Mouse (Mus musculus) embryonic facial prominence, embryonic 12.5 days (tissue): Measurements from ENCODE around the gene Gm20696. TPM values are rescaled to one million over a fixed set of nuclear protein-coding genes. Genes with fewer than 3 reads are reported as not detected.

Experiments
- ATAC-seq: fragments of 200-750 bp; cut with Nextera tagmentation; 2 replicates; pipeline ENCODE4 v1.8.0; 2017; ENCODE audit not compliant: insufficient number of reproducible peaks, insufficient read depth, low FRiP score, low TSS enrichment
- H3K27ac ChIP-seq: fragments of 300-500 bp; sonication (generic); 2 replicates; pipeline ENCODE4 v1.5.1; 2016; ENCODE audit warnings: mild to moderate bottlenecking
- H3K27me3 ChIP-seq: fragments of 300-500 bp; sonication (generic); 2 replicates; pipeline ENCODE4 v1.6.1; 2016; ENCODE audit warnings: mild to moderate bottlenecking, moderate library complexity
- H3K36me3 ChIP-seq: fragments of 300-500 bp; sonication (generic); 2 replicates; pipeline ENCODE4 v1.6.1; 2016; ENCODE audit warnings: mild to moderate bottlenecking
- H3K4me1 ChIP-seq: fragments of 300-500 bp; sonication (generic); 2 replicates; pipeline ENCODE4 v1.6.1; 2016
- H3K4me2 ChIP-seq: fragments of 300-500 bp; sonication (generic); replicated peaks from 2 replicates; pipeline ENCODE4 v1.6.1; 2016; ENCODE audit warnings: mild to moderate bottlenecking, moderate library complexity
- H3K4me3 ChIP-seq: fragments of 300-500 bp; sonication (generic); 2 replicates; pipeline ENCODE4 v1.5.1; 2016; ENCODE audit warnings: mild to moderate bottlenecking
- H3K9ac ChIP-seq: fragments of 300-500 bp; sonication (generic); 2 replicates; pipeline ENCODE4 v1.6.1; 2016; ENCODE audit warnings: mild to moderate bottlenecking, moderate library complexity
- H3K9me3 ChIP-seq: fragments of 300-500 bp; sonication (generic); 2 replicates; pipeline ENCODE4 v1.6.1; 2016; ENCODE audit warnings: mild to moderate bottlenecking, moderate library complexity
- WGBS: fragments of 180-500 bp; shearing (Covaris S2); methylation state at CpG from one replicate; pipeline ENCODE4 v1.1.7; 2016; 5-methylcytosine and 5-hydroxymethylcytosine counted together
- polyA plus RNA-seq: library from polyadenylated mRNA; unstranded; fragments of >200 nt; fragmentation: Nextera tagmentation; extraction: Ambion mirVana; gene quantifications from 2 replicates; pipeline ENCODE4 v1.2.1, GENCODE M21; 2016

The Gm20696 gene
- polyA plus RNA-seq, 1 experiment from 2014 or later = 7.5 TPM

GRCm38 (mm10) chr6:99375376-99375775 is 291.2 kb downstream of the Gm20696 start:
- Histone ChIP-seq H3K9ac (no peak overlapping the region), H3K4me2 (no peak overlapping the region), H3K4me1 (peaks cover 25% of the 10 kb centered on the region), H3K27me3 (no peaks in the 10 kb centered on the region), H3K27ac (no peak overlapping the region), H3K4me3 (no peak overlapping the region), H3K9me3 (no peaks in the 10 kb centered on the region), H3K36me3 (no peaks in the 10 kb centered on the region; the same call in 1 of the 2 replicates)
- 70% methylated on average over 4 of the region's 4 CpGs for WGBS
- no peak for ATAC-seq

- Histone ChIP-seq H3K9me3 (no peaks in the 10 kb centered on the region), H3K9ac (no peak overlapping the region), H3K4me2 (no peak overlapping the region), H3K4me1 (peaks cover 25% of the 10 kb centered on the region), H3K4me3 (no peak overlapping the region), H3K36me3 (no peaks in the 10 kb centered on the region; the same call in 1 of the 2 replicates), H3K27ac (no peak overlapping the region), H3K27me3 (no peaks in the 10 kb centered on the region)
- ATAC-seq = 0 out of 2 replicates have a peak, but pooled peaks have one; percentile 56
- 68% methylated on average over 19 of the region's 19 CpGs for WGBS
These were observed 291.9 kb downstream of the Gm20696 start for GRCm38 (mm10) chr6:99374448-99375271.

- peaks cover 22% of the 10 kb centered on the region for H3K4me1 ChIP-seq
- H3K27ac ChIP-seq = no peak overlapping the region
- ATAC-seq = no peak
- WGBS = 81% methylated on average over 5 of the region's 5 CpGs
- no peaks in the 10 kb centered on the region for H3K27me3 ChIP-seq
- no peak overlapping the region for H3K9ac ChIP-seq
- H3K4me2 ChIP-seq = no peak overlapping the region
- no peak overlapping the region for H3K4me3 ChIP-seq
- H3K36me3 ChIP-seq = no peaks in the 10 kb centered on the region; the same call in 1 of the 2 replicates
- H3K9me3 ChIP-seq = no peaks in the 10 kb centered on the region
These were observed 294.2 kb downstream of the Gm20696 start for GRCm38 (mm10) chr6:99372427-99372826.

- ATAC-seq = no peak
- 83% methylated on average over 6 of the region's 6 CpGs for WGBS
These were observed 294.6 kb downstream of the Gm20696 start for GRCm38 (mm10) chr6:99372016-99372415.

GRCm38 (mm10) chr6:99369931-99370330 is 296.7 kb downstream of the Gm20696 start:
- 91% methylated on average over 2 of the region's 2 CpGs for WGBS
- Histone ChIP-seq H3K27me3 (no peaks in the 10 kb centered on the region), H3K4me1 (0 out of 2 replicates have a peak, but pooled peaks cover 5% of the 10 kb centered on the region), H3K9me3 (no peaks in the 10 kb centered on the region), H3K4me2 (no peak overlapping the region), H3K4me3 (no peak overlapping the region), H3K27ac (no peak overlapping the region), H3K36me3 (no peaks in the 10 kb centered on the region; the same call in 1 of the 2 replicates), H3K9ac (no peak overlapping the region)
- ATAC-seq = no peak

More at GRCm38 (mm10) chr6:99372016-99372415, 294.6 kb downstream of the Gm20696 start:
- Histone ChIP-seq H3K9me3 (no peaks in the 10 kb centered on the region), H3K36me3 (no peaks in the 10 kb centered on the region; the same call in 1 of the 2 replicates), H3K4me2 (no peak overlapping the region), H3K27me3 (no peaks in the 10 kb centered on the region), H3K27ac (no peak overlapping the region), H3K9ac (no peak overlapping the region), H3K4me3 (no peak overlapping the region), H3K4me1 (peaks cover 19% of the 10 kb centered on the region)

- Histone ChIP-seq H3K4me3 (no peak overlapping the region), H3K4me1 (no peaks in the 10 kb centered on the region), H3K9ac (no peak overlapping the region), H3K4me2 (no peak overlapping the region), H3K27ac (no peak overlapping the region), H3K9me3 (no peaks in the 10 kb centered on the region), H3K36me3 (no peaks in the 10 kb centered on the region; the same call in 1 of the 2 replicates), H3K27me3 (no peaks in the 10 kb centered on the region)
- ATAC-seq = no peak
- 81% methylated on average over 3 of the region's 3 CpGs for whole genome bisulfite sequencing
These were observed 297.4 kb downstream of the Gm20696 start for GRCm38 (mm10) chr6:99369156-99369555.

- no peaks in the 10 kb centered on the region for H3K4me1 ChIP-seq
- 80% methylated on average over 4 of the region's 4 CpGs for WGBS
- no peak overlapping the region for H3K4me2 ChIP-seq
- no peaks in the 10 kb centered on the region for H3K27me3 ChIP-seq
- no peak overlapping the region for H3K9ac ChIP-seq
- H3K36me3 ChIP-seq = no peaks in the 10 kb centered on the region; the same call in 1 of the 2 replicates
- H3K9me3 ChIP-seq = no peaks in the 10 kb centered on the region
- H3K27ac ChIP-seq = no peak overlapping the region
- ATAC-seq = no peak
- H3K4me3 ChIP-seq = no peak overlapping the region
These were observed 298.4 kb downstream of the Gm20696 start for GRCm38 (mm10) chr6:99368118-99368753.

GRCm38 (mm10) chr6:99364545-99364944 is 302.1 kb downstream of the Gm20696 start:
- no peak overlapping the region for H3K9ac ChIP-seq
- 60% methylated on average over 6 of the region's 6 CpGs for WGBS
- no peak overlapping the region for H3K4me2 ChIP-seq
- no peak for ATAC-seq
- H3K27me3 ChIP-seq = no peaks in the 10 kb centered on the region
- H3K9me3 ChIP-seq = no peaks in the 10 kb centered on the region
- no peak overlapping the region for H3K4me3 ChIP-seq
- no peak overlapping the region for H3K27ac ChIP-seq
- no peaks in the 10 kb centered on the region for H3K36me3 ChIP-seq
- H3K4me1 ChIP-seq = no peaks in the 10 kb centered on the region

- Histone ChIP-seq H3K27me3 (no peaks in the 10 kb centered on the region), H3K4me3 (no peak overlapping the region), H3K36me3 (no peaks in the 10 kb centered on the region), H3K9ac (no peak overlapping the region), H3K9me3 (no peaks in the 10 kb centered on the region), H3K4me2 (no peak overlapping the region), H3K27ac (no peak overlapping the region), H3K4me1 (no peaks in the 10 kb centered on the region)
- 86% methylated on average over 4 of the region's 4 CpGs for WGBS
- ATAC-seq = no peak
These were observed 306.0 kb downstream of the Gm20696 start for GRCm38 (mm10) chr6:99360581-99360980.

GRCm38 (mm10) chr6:99359765-99360499 is 306.7 kb downstream of the Gm20696 start:
- 80% methylated on average over 6 of the region's 6 CpGs for WGBS
- no peak overlapping the region for H3K27ac ChIP-seq

GRCm38 (mm10) chr6:99359036-99359698 is 307.4 kb downstream of the Gm20696 start:
- Histone ChIP-seq H3K9me3 (no peaks in the 10 kb centered on the region), H3K4me2 (no peak overlapping the region), H3K4me1 (0 out of 2 replicates have a peak, but pooled peaks cover 5% of the 10 kb centered on the region), H3K9ac (no peak overlapping the region), H3K4me3 (no peak overlapping the region), H3K27ac (no peak overlapping the region), H3K36me3 (no peaks in the 10 kb centered on the region), H3K27me3 (no peaks in the 10 kb centered on the region)
- 85% methylated on average over 9 of the region's 9 CpGs for WGBS
- ATAC-seq = no peak

More at GRCm38 (mm10) chr6:99359765-99360499, 306.7 kb downstream of the Gm20696 start:
- Histone ChIP-seq H3K4me3 (no peak overlapping the region), H3K9me3 (no peaks in the 10 kb centered on the region), H3K36me3 (no peaks in the 10 kb centered on the region), H3K4me2 (no peak overlapping the region), H3K27me3 (no peaks in the 10 kb centered on the region), H3K4me1 (no peaks in the 10 kb centered on the region), H3K9ac (no peak overlapping the region)
- no peak for ATAC-seq
